Mouse (Mus musculus): ENCODE results near the gene Sdk1. TPM values are rescaled to one million over a fixed set of nuclear protein-coding genes. Genes with fewer than 3 reads are reported as not detected.

Gene Sdk1
- total and polyA plus RNA-seq, 3 experiments: not detected

GRCm38 (mm10) chr5:141649831-141650375 is 408.6 kb downstream of the Sdk1 start:
- H3K4me3 ChIP-seq (ENCODE audit: control insufficient read depth in 1 of 2, insufficient read depth in 1 of 2, low read depth in 2 of 2, low read length in 2 of 2): no peak overlapping the region
- H3K4me1 ChIP-seq (ENCODE audit: control insufficient read depth in 1 of 2, insufficient read depth in 2 of 2, low read length in 2 of 2): no peaks in the 10 kb centered on the region
- H3K9me3 ChIP-seq (replicated peaks; ENCODE audit: insufficient read depth, low read length): no peaks in the 10 kb centered on the region
- no peak for DNase-seq (ENCODE audit: low read depth, low spot score)
- H3K79me2 ChIP-seq (ENCODE audit: control insufficient read depth, insufficient read depth, low read length, poor library complexity): no peaks in the 10 kb centered on the region
- H3K27ac ChIP-seq (ENCODE audit: control insufficient read depth, low read depth, low read length): no peak overlapping the region
- no peaks in the 10 kb centered on the region for H3K36me3 ChIP-seq (ENCODE audit: control insufficient read depth in 1 of 2, insufficient read depth in 2 of 2, low read length in 2 of 2)
- H3K9ac ChIP-seq (ENCODE audit: control insufficient read depth, low read depth, low read length, poor library complexity, severe bottlenecking): no peak overlapping the region
- no peak for TF ChIP-seq POLR2AphosphoS2 (IDR thresholded peaks at IDR 0.05; ENCODE audit: low read length)
- no peak for TF ChIP-seq KAT2A (conservative IDR thresholded peaks at IDR 0.05; ENCODE audit: low read depth, low read length)
- TF ChIP-seq MAFK (IDR thresholded peaks at IDR 0.05; ENCODE audit: borderline replicate concordance, low read depth, low read length): no peak
- TF ChIP-seq CHD1 (IDR thresholded peaks at IDR 0.05; ENCODE audit: low read depth, low read length): no peak
- no peak for TF ChIP-seq BHLHE40 (IDR thresholded peaks at IDR 0.05; ENCODE audit: borderline replicate concordance, low read depth, low read length)
- no peak for TF ChIP-seq RCOR1 (IDR thresholded peaks at IDR 0.05; ENCODE audit: low read depth, low read length)
- TF ChIP-seq ZC3H11A (IDR thresholded peaks at IDR 0.05; ENCODE audit: low read depth, low read length): no peak
- TF ChIP-seq USF1 (IDR thresholded peaks at IDR 0.05; ENCODE audit: low read depth, low read length): no peak
- TF ChIP-seq CHD2 (IDR thresholded peaks at IDR 0.05; ENCODE audit: low read length): no peak
- TF ChIP-seq TAL1 (IDR thresholded peaks at IDR 0.05; ENCODE audit: low read length): no peak
- TF ChIP-seq MEF2A (IDR thresholded peaks at IDR 0.05; ENCODE audit: extremely low read depth, insufficient replicate concordance, low read depth, low read length, poor library complexity, severe bottlenecking): no peak
- no peak for TF ChIP-seq ZKSCAN1 (IDR thresholded peaks at IDR 0.05; ENCODE audit: low read depth, low read length)
- TF ChIP-seq NRF1 (IDR thresholded peaks at IDR 0.05; ENCODE audit: insufficient read depth, low read depth, low read length, poor library complexity, severe bottlenecking): no peak
- no peak for TF ChIP-seq USF2 (IDR thresholded peaks at IDR 0.05; ENCODE audit: borderline replicate concordance in 1 of 2, insufficient read depth in 1 of 2, low read depth in 1 of 2, low read length in 2 of 2)
- TF ChIP-seq E2F4 (IDR thresholded peaks at IDR 0.05; ENCODE audit: borderline replicate concordance, low read depth, low read length): no peak
- no peak for TF ChIP-seq GABPA (IDR thresholded peaks at IDR 0.05; ENCODE audit: low read depth, low read length)
- H3K27me3 ChIP-seq (ENCODE audit: control insufficient read depth in 1 of 2, insufficient read depth in 2 of 2, low read length in 2 of 2): no peaks in the 10 kb centered on the region

- Histone ChIP-seq H3K36me3 (ENCODE audit: control insufficient read depth in 1 of 2, insufficient read depth in 2 of 2, low read length in 2 of 2) (no peaks in the 10 kb centered on the region), H3K9me3 (replicated peaks; ENCODE audit: insufficient read depth, low read length) (no peaks in the 10 kb centered on the region), H3K27me3 (ENCODE audit: control insufficient read depth in 1 of 2, insufficient read depth in 2 of 2, low read length in 2 of 2) (no peaks in the 10 kb centered on the region), H3K4me3 (ENCODE audit: control insufficient read depth in 1 of 2, insufficient read depth in 1 of 2, low read depth in 2 of 2, low read length in 2 of 2) (no peak overlapping the region), H3K4me1 (ENCODE audit: control insufficient read depth in 1 of 2, insufficient read depth in 2 of 2, low read length in 2 of 2) (no peaks in the 10 kb centered on the region), H3K79me2 (ENCODE audit: control insufficient read depth, insufficient read depth, low read length, poor library complexity) (no peaks in the 10 kb centered on the region), H3K27ac (ENCODE audit: control insufficient read depth, low read depth, low read length) (no peak overlapping the region), H3K9ac (ENCODE audit: control insufficient read depth, low read depth, low read length, poor library complexity, severe bottlenecking) (no peak overlapping the region)
- TF ChIP-seq ELF1 (IDR thresholded peaks at IDR 0.05; ENCODE audit: low read depth, low read length) (no peak), GATA1 (IDR thresholded peaks at IDR 0.05; ENCODE audit: low read depth, low read length) (no peak), POLR2A (IDR thresholded peaks at IDR 0.05; ENCODE audit: control insufficient read depth in 1 of 2, insufficient read depth in 1 of 2, low read depth in 1 of 2, low read length in 2 of 2, poor library complexity in 1 of 2) (no peak), NRF1 (IDR thresholded peaks at IDR 0.05; ENCODE audit: insufficient read depth, low read depth, low read length, poor library complexity, severe bottlenecking) (no peak), ZC3H11A (IDR thresholded peaks at IDR 0.05; ENCODE audit: low read depth, low read length) (no peak), E2F4 (IDR thresholded peaks at IDR 0.05; ENCODE audit: borderline replicate concordance, low read depth, low read length) (no peak), USF2 (IDR thresholded peaks at IDR 0.05; ENCODE audit: borderline replicate concordance in 1 of 2, insufficient read depth in 1 of 2, low read depth in 1 of 2, low read length in 2 of 2) (no peak), POLR2AphosphoS5 (IDR thresholded peaks at IDR 0.05; ENCODE audit: borderline replicate concordance, low read depth, low read length) (no peak), CTCF (IDR thresholded peaks at IDR 0.05 in 2 of 3, conservative IDR thresholded peaks at IDR 0.05 in 1 of 3; ENCODE audit: control insufficient read depth in 1 of 3, insufficient read depth in 1 of 3, low read depth in 2 of 3, low read length in 3 of 3, poor library complexity in 1 of 3, severe bottlenecking in 1 of 3) (no peak), BHLHE40 (IDR thresholded peaks at IDR 0.05; ENCODE audit: borderline replicate concordance, low read depth, low read length) (no peak), SIN3A (IDR thresholded peaks at IDR 0.05; ENCODE audit: low read length) (no peak), MAX (IDR thresholded peaks at IDR 0.05; ENCODE audit: low read length) (no peak), ZMIZ1 (IDR thresholded peaks at IDR 0.05; ENCODE audit: low read depth, low read length) (no peak), EP300 (IDR thresholded peaks at IDR 0.05; ENCODE audit: low read depth in 1 of 2, low read length in 2 of 2) (no peak)
- DNase-seq (ENCODE audit: low read depth, low spot score): no peak
Observed at GRCm38 (mm10) chr5:141651690-141652377, 410.5 kb downstream of the Sdk1 start.

Data from MEL (cell line).